Mouse (Mus musculus) MEL (cell line): ENCODE data around the gene Foxo6. TPM values are rescaled to one million over a fixed set of nuclear protein-coding genes. Genes with fewer than 3 reads are reported as not detected.

Experiments used
- DNase-seq: peaks from one replicate; pipeline ENCODE4 v3.0.0; 2011; ENCODE audit warnings: low read depth, low spot score
- H3K27ac ChIP-seq: 2 replicates; pipeline ENCODE4 v1.5.1; 2012; ENCODE audit warnings: low read depth, mild to moderate bottlenecking, control low read depth, low read length, moderate library complexity; ENCODE audit not compliant: control insufficient read depth
- H3K27me3 ChIP-seq, 2 experiments: fragments of 150-350 bp in 1 of 2; sonication (generic) in 1 of 2; 2 replicates each; pipeline ENCODE4 v1.6.1; 2012; ENCODE audit warnings: low read length in 2 of 2, mild to moderate bottlenecking in 2 of 2, improper control_type of control experiment in 1 of 2, moderate library complexity in 1 of 2; ENCODE audit not compliant: insufficient read depth in 2 of 2, control insufficient read depth in 1 of 2
- H3K36me3 ChIP-seq, 2 experiments: 2 replicates each; pipeline ENCODE4 v1.6.1; 2012 to 2014; ENCODE audit warnings: low read length in 2 of 2, improper control_type of control experiment in 1 of 2, inconsistent platforms in 1 of 2, mild to moderate bottlenecking in 1 of 2; ENCODE audit not compliant: insufficient read depth in 2 of 2, control insufficient read depth in 1 of 2
- H3K4me1 ChIP-seq, 2 experiments: fragments of 150-350 bp in 1 of 2; sonication (generic) in 1 of 2; 2 replicates each; pipeline ENCODE4 v1.6.1; 2012; ENCODE audit warnings: low read length in 2 of 2, improper control_type of control experiment in 1 of 2, mild to moderate bottlenecking in 1 of 2; ENCODE audit not compliant: insufficient read depth in 2 of 2, control insufficient read depth in 1 of 2
- H3K4me3 ChIP-seq, 2 experiments: fragments of 150-350 bp in 1 of 2; sonication (generic) in 1 of 2; 2 replicates each; pipeline ENCODE4 v1.5.1; 2012; ENCODE audit warnings: low read depth in 2 of 2, low read length in 2 of 2, mild to moderate bottlenecking in 2 of 2, moderate library complexity in 2 of 2, control low read depth in 1 of 2, improper control_type of control experiment in 1 of 2; ENCODE audit not compliant: control insufficient read depth in 1 of 2, insufficient read depth in 1 of 2
- H3K79me2 ChIP-seq: 2 replicates; pipeline ENCODE4 v1.6.1; 2012; ENCODE audit warnings: mild to moderate bottlenecking, low read length, moderate library complexity; ENCODE audit not compliant: control insufficient read depth, poor library complexity, insufficient read depth
- H3K9ac ChIP-seq: 2 replicates; pipeline ENCODE4 v1.6.1; 2012; ENCODE audit warnings: low read depth, mild to moderate bottlenecking, control low read depth, low read length, moderate library complexity; ENCODE audit not compliant: control insufficient read depth, poor library complexity, severe bottlenecking
- H3K9me3 ChIP-seq: fragments of 150-350 bp; sonication (generic); replicated peaks from 2 replicates; pipeline ENCODE4 v1.6.1; 2012; ENCODE audit warnings: mild to moderate bottlenecking, low read length, improper control_type of control experiment, moderate library complexity; ENCODE audit not compliant: insufficient read depth
- BHLHE40 ChIP-seq: IDR thresholded peaks from 2 replicates; pipeline ENCODE4 v1.6.1; 2012; ENCODE audit warnings: low read depth, mild to moderate bottlenecking, inconsistent platforms, low read length, improper control_type of control experiment, borderline replicate concordance
- CHD1 ChIP-seq: IDR thresholded peaks from 2 replicates; pipeline ENCODE4 v1.6.1; 2012; ENCODE audit warnings: low read depth, mild to moderate bottlenecking, inconsistent platforms, low read length, improper control_type of control experiment
- CHD2 ChIP-seq: IDR thresholded peaks from 2 replicates; pipeline ENCODE4 v1.6.1; 2011; ENCODE audit warnings: low read length, improper control_type of control experiment
- CTCF ChIP-seq, 3 experiments: IDR thresholded peaks in 2 of 3; conservative IDR thresholded peaks in 1 of 3; 2 replicates each; pipeline ENCODE4 v1.5.1; 2011 to 2012; ENCODE audit warnings: low read length in 3 of 3, low read depth in 2 of 3, mild to moderate bottlenecking in 2 of 3, improper control_type of control experiment in 1 of 3, inconsistent platforms in 1 of 3, mixed read lengths in 1 of 3, moderate library complexity in 1 of 3; ENCODE audit not compliant: control insufficient read depth in 1 of 3, insufficient read depth in 1 of 3, poor library complexity in 1 of 3, severe bottlenecking in 1 of 3
- E2F4 ChIP-seq: IDR thresholded peaks from 2 replicates; pipeline ENCODE4 v1.6.1; 2011; ENCODE audit warnings: low read depth, low read length, improper control_type of control experiment, borderline replicate concordance
- ETS1 ChIP-seq: IDR thresholded peaks from 2 replicates; pipeline ENCODE4 v1.6.1; 2012; ENCODE audit warnings: low read depth, mild to moderate bottlenecking, inconsistent platforms, low read length, improper control_type of control experiment, moderate library complexity
- GABPA ChIP-seq: IDR thresholded peaks from 2 replicates; pipeline ENCODE4 v1.6.1; 2012; ENCODE audit warnings: low read depth, mild to moderate bottlenecking, inconsistent platforms, low read length, improper control_type of control experiment, moderate library complexity
- GATA1 ChIP-seq: IDR thresholded peaks from 2 replicates; pipeline ENCODE4 v1.6.1; 2011; ENCODE audit warnings: low read depth, low read length, improper control_type of control experiment
- HCFC1 ChIP-seq: IDR thresholded peaks from 2 replicates; pipeline ENCODE4 v1.6.1; 2012; ENCODE audit warnings: low read depth, mild to moderate bottlenecking, inconsistent platforms, low read length, improper control_type of control experiment, moderate library complexity
- JUND ChIP-seq: IDR thresholded peaks from 2 replicates; pipeline ENCODE4 v1.6.1; 2011; ENCODE audit warnings: low read depth, mild to moderate bottlenecking, improper control_type of control experiment, low read length
- KAT2A ChIP-seq: conservative IDR thresholded peaks from 2 replicates; pipeline ENCODE4 v1.6.1; 2012; ENCODE audit warnings: low read depth, low read length, improper control_type of control experiment, inconsistent platforms
- MAX ChIP-seq: IDR thresholded peaks from 2 replicates; pipeline ENCODE4 v1.6.1; 2011; ENCODE audit warnings: low read length, improper control_type of control experiment
- MAZ ChIP-seq: IDR thresholded peaks from 2 replicates; pipeline ENCODE4 v1.6.1; 2012; ENCODE audit warnings: low read depth, mild to moderate bottlenecking, inconsistent platforms, low read length, improper control_type of control experiment
- MEF2A ChIP-seq: IDR thresholded peaks from 2 replicates; pipeline ENCODE4 v1.6.1; 2014; ENCODE audit warnings: low read depth, mild to moderate bottlenecking, inconsistent platforms, low read length, improper control_type of control experiment; ENCODE audit not compliant: poor library complexity, insufficient replicate concordance, severe bottlenecking; ENCODE audit errors: extremely low read depth
- MXI1 ChIP-seq: IDR thresholded peaks from 2 replicates; pipeline ENCODE4 v1.6.1; 2011; ENCODE audit warnings: mild to moderate bottlenecking, low read depth, low read length, improper control_type of control experiment
- MYB ChIP-seq: IDR thresholded peaks from 2 replicates; pipeline ENCODE4 v1.6.1; 2011; ENCODE audit warnings: mild to moderate bottlenecking, low read depth, low read length, improper control_type of control experiment
- MYC ChIP-seq: IDR thresholded peaks from 2 replicates; pipeline ENCODE4 v1.6.1; 2011; ENCODE audit warnings: low read depth, mild to moderate bottlenecking, low read length, improper control_type of control experiment, moderate library complexity
- NELFE ChIP-seq: IDR thresholded peaks from 2 replicates; pipeline ENCODE4 v1.6.1; 2011; ENCODE audit warnings: low read depth, low read length, improper control_type of control experiment
- NRF1 ChIP-seq: IDR thresholded peaks from 2 replicates; pipeline ENCODE4 v1.6.1; 2014; ENCODE audit warnings: low read depth, mild to moderate bottlenecking, inconsistent platforms, low read length, improper control_type of control experiment, moderate library complexity; ENCODE audit not compliant: poor library complexity, insufficient read depth, severe bottlenecking
- POLR2AphosphoS2 ChIP-seq: IDR thresholded peaks from 2 replicates; pipeline ENCODE4 v1.6.1; 2011; ENCODE audit warnings: low read length, improper control_type of control experiment
- RAD21 ChIP-seq: IDR thresholded peaks from 2 replicates; pipeline ENCODE4 v1.6.1; 2011; ENCODE audit warnings: mild to moderate bottlenecking, low read depth, low read length, improper control_type of control experiment
- RCOR1 ChIP-seq: IDR thresholded peaks from 2 replicates; pipeline ENCODE4 v1.6.1; 2012; ENCODE audit warnings: low read depth, mild to moderate bottlenecking, inconsistent platforms, low read length, improper control_type of control experiment
- SMC3 ChIP-seq: IDR thresholded peaks from 2 replicates; pipeline ENCODE4 v1.6.1; 2011; ENCODE audit warnings: low read depth, low read length, improper control_type of control experiment
- TAL1 ChIP-seq: IDR thresholded peaks from 2 replicates; pipeline ENCODE4 v1.6.1; 2012; ENCODE audit warnings: mild to moderate bottlenecking, inconsistent platforms, low read length, moderate library complexity, mixed read lengths
- TCF12 ChIP-seq: IDR thresholded peaks from 2 replicates; pipeline ENCODE4 v1.6.1; 2014; ENCODE audit warnings: low read depth, mild to moderate bottlenecking, inconsistent platforms, low read length, improper control_type of control experiment, moderate library complexity
- USF1 ChIP-seq: IDR thresholded peaks from 2 replicates; pipeline ENCODE4 v1.6.1; 2014; ENCODE audit warnings: low read depth, mild to moderate bottlenecking, inconsistent platforms, low read length, improper control_type of control experiment, moderate library complexity
- USF2 ChIP-seq, 2 experiments: IDR thresholded peaks; 2 replicates each; pipeline ENCODE4 v1.6.1; 2011 to 2012; ENCODE audit warnings: improper control_type of control experiment in 2 of 2, low read length in 2 of 2, borderline replicate concordance in 1 of 2, inconsistent platforms in 1 of 2, low read depth in 1 of 2, mild to moderate bottlenecking in 1 of 2; ENCODE audit not compliant: insufficient read depth in 1 of 2
- ZC3H11A ChIP-seq: IDR thresholded peaks from 2 replicates; pipeline ENCODE4 v1.6.1; 2012; ENCODE audit warnings: low read depth, mild to moderate bottlenecking, inconsistent platforms, low read length, improper control_type of control experiment
- ZMIZ1 ChIP-seq: IDR thresholded peaks from 2 replicates; pipeline ENCODE4 v1.6.1; 2012; ENCODE audit warnings: low read depth, mild to moderate bottlenecking, inconsistent platforms, low read length, improper control_type of control experiment, moderate library complexity
- polyA plus RNA-seq, 2 experiments: library from polyadenylated mRNA; stranded (reverse) in 1 of 2; unstranded in 1 of 2; fragments of >175 nt in 1 of 2; fragments of >200 nt in 1 of 2; gene quantifications; 2 replicates each; pipeline versions ENCODE4 v1.2.1 to v1.2.4; 2012; ENCODE audit warnings: low replicate concordance in 2 of 2, low read depth in 1 of 2; ENCODE audit not compliant: insufficient read length in 2 of 2, insufficient read depth in 1 of 2, missing spikeins in 1 of 2
- total RNA-seq: library from RNA; depleted of rRNA; stranded (reverse); fragments of 300-350 nt; gene quantifications from 2 replicates; pipeline ENCODE4 v1.2.3, GENCODE M21; 2012

The Foxo6 gene
- total and polyA plus RNA-seq, 3 experiments = 0.31 to 3.4 TPM; not detected in 1

DNA sequence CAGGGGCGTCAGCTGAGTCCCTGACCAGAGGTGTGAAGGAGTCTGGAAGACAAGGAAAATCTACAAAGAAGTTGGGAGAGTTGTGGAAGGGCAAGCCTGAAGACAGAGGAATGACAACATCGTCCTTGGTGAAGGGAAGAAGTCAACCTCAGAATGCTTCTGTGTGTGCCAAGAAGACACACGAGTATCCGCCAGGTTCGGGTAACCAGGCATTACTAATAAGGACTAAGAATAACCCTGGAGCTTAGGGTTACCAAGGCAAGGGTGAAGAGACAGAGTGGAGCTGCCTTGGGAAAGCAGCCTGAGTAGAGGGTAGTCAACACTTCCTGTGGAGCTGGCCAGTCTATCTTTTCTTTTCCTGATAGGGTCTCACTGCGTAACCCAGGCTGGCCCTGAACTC, 41.1 kb downstream of the Foxo6 start:
- no peaks in the 10 kb centered on the region for H3K36me3 ChIP-seq
- TF ChIP-seq GABPA (no peak), POLR2AphosphoS2 (no peak), CTCF (IDR thresholded peaks at IDR 0.05 in 2 of 3, conservative IDR thresholded peaks at IDR 0.05 in 1 of 3; ENCODE audit: control insufficient read depth in 1 of 3, insufficient read depth in 1 of 3, low read depth in 2 of 3, low read length in 3 of 3, poor library complexity in 1 of 3, severe bottlenecking in 1 of 3) (no peak), MAX (no peak), CHD2 (no peak), MYC (no peak), NELFE (no peak), NRF1 (no peak), ZC3H11A (no peak), RAD21 (no peak), HCFC1 (no peak), BHLHE40 (no peak), USF1 (no peak), MEF2A (no peak), MXI1 (no peak)
- TF ChIP-seq, all 39 proteins: peak for 0
- H3K9ac ChIP-seq = no peak overlapping the region
- no peak overlapping the region for H3K27ac ChIP-seq
- H3K9me3 ChIP-seq = no peaks in the 10 kb centered on the region
- no peaks in the 10 kb centered on the region for H3K4me1 ChIP-seq
- no peak overlapping the region for H3K4me3 ChIP-seq
- no peak for DNase-seq
- H3K79me2 ChIP-seq = no peaks in the 10 kb centered on the region
- H3K27me3 ChIP-seq = no peaks in the 10 kb centered on the region

DNA sequence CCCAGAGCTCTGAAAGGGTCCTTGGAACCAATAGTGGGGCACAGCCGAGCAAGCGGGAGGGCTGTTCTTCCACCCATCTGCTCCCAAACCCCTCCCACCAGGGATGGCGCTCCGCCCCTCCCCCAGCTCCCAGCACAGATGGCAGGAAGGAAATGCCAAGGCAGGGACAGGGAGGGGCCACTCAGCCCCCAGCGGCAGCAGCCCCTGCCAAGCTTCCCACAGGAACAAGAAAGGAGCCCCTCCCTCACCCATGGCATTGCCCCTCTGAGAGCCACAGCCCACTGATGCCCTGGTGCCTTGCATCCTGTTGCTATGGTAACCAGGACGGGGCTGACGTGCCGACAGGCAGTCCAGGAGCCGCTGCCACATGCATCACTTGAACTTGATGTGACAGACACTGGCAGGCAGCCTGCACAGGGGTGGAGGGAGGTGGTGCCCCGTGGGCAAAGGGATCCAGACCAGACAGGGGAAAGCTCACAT, 44.3 kb downstream of the Foxo6 start:
- TF ChIP-seq USF2 (IDR thresholded peaks at IDR 0.05; ENCODE audit: borderline replicate concordance in 1 of 2, insufficient read depth in 1 of 2, low read depth in 1 of 2, low read length in 2 of 2) = no peak
- TF ChIP-seq ZMIZ1 = no peak
- no peak for TF ChIP-seq TCF12
- TF ChIP-seq E2F4 = no peak
- TF ChIP-seq JUND = no peak
- no peak for TF ChIP-seq CHD2
- no peak for TF ChIP-seq GATA1
- TF ChIP-seq MAZ = no peak
- TF ChIP-seq NRF1 = no peak
- TF ChIP-seq TAL1 = no peak
- TF ChIP-seq CHD1 = no peak
- no peak for TF ChIP-seq ETS1
- TF ChIP-seq CTCF (IDR thresholded peaks at IDR 0.05 in 2 of 3, conservative IDR thresholded peaks at IDR 0.05 in 1 of 3; ENCODE audit: control insufficient read depth in 1 of 3, insufficient read depth in 1 of 3, low read depth in 2 of 3, low read length in 3 of 3, poor library complexity in 1 of 3, severe bottlenecking in 1 of 3) = no peak
- no peak for TF ChIP-seq POLR2AphosphoS2
- TF ChIP-seq KAT2A = no peak
- no peak for TF ChIP-seq RCOR1
- no peak for TF ChIP-seq HCFC1
- no peak for TF ChIP-seq MYB
- TF ChIP-seq USF1 = no peak
- TF ChIP-seq SMC3 = no peak
- TF ChIP-seq, all 39 proteins: peak for 0
- Histone ChIP-seq H3K4me3 (no peak overlapping the region), H3K36me3 (no peaks in the 10 kb centered on the region), H3K9ac (no peak overlapping the region), H3K27ac (no peak overlapping the region), H3K27me3 (no peaks in the 10 kb centered on the region; a peak in 1 of 4 replicates), H3K4me1 (no peaks in the 10 kb centered on the region), H3K9me3 (no peaks in the 10 kb centered on the region), H3K79me2 (no peaks in the 10 kb centered on the region)
- DNase-seq = no peak
